Mouse (Mus musculus): Measurements from ENCODE around the gene Chmp6.

The Chmp6 gene

DNA sequence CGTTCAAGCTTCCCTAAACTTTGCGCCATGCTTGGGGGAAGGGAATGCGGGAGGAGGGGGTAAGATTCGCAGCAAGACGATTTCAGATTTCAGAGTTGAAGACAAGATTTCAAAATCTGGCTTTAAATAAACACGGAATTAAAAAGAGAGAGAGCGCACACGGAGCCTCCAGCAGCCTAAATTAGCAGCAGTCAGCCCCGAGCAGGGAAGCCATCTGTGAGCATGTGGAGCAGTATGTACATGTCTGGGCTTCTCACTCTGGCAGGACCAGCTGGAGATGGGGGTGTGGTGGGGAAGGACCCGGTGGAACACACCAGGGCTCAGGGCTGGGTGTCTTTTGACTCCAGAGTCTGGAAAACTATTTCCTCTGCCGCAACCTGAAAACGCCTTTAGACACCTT is 24.0 kb downstream of the Chmp6 start:
- peak; percentile 62 for DNase-seq (ENCODE audit: low read depth, low spot score)

DNA sequence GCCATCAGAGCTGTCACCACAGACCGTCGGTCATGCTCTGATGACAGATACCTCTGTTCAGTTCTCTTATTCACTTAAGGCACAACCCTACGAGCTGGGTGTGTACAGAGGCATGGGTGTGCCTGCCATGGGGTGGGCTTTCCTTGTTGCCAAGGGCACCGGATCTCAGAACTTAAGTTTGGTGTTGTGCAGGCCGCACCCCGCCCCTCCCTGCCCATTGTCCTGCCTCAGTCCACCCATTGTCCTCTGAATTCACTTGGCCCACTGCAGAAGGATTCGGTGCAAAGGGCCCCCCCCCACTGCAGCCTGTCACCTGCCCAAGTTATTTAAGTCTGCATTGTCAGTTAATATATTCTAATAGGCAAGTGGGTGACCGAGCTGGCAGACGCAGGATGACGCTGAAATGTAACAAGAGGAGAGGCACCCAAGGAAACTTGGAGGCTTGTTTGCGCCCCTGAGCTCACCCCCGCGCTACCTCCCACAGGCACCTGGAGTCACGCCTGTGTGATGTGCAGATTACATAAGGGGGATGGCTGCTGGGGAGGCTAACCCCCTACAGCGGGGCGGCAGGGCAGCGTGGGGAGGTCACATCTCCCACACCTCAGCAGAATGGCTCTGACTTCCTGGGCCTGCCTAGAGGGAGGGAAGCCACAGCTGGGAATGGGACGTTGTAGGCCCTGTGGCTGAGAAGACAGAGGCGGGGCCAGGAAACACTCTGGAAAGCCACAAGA is 24.7 kb downstream of the Chmp6 start:
- DNase-seq (ENCODE audit: low read depth, low spot score): peak; percentile 67

DNA sequence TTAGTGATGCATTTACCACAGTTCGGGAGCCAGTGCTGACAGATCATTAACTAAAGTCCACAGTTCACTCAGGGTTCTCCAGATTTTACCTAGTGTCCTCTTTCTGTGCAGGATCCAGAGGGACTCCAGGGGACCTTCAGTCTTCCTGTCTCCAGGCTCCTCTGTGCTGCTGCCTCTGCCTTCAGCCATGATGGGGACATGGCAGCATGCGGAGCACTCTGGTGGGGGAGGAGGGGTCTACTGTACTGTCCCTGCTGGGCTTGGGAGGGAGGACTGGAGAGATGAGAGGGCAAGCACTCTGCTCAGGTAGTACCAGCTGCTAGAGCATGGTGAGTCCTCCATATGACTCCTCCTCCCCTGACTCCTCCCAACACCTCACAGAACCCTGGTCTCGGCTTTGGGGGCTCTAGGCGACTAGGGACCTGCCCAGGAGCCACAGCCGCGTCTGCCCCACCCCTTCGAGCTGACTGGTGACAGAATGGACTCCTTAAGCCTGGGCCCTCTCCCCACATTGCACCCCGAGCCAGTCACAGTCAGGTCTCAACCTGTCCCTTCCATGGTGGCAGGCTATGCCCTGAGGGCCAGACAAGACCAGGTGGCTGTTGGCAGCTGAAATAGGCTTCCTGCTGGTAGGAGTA is 26.0 kb downstream of the Chmp6 start:
- no peak for DNase-seq (ENCODE audit: low read depth, low spot score)

DNA sequence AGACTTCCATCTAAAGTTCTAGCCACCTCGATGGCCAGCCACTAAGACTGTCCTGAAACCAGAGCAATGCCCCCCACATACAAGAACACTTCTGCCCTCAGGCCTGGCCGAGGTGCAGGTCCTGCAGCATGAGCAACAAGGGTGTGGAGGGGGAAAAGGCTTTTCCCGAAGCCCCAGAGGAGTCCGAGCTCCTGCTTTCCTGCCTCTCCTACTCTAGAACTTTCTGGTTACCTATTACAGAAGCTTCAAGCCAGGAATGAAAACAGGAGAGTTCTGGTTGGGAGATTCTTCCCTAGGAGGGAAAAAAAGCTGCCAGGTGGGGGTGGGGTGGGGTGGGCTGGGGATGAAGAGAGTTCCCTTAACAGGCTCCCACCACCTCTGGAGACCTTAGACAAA is 26.5 kb downstream of the Chmp6 start:
- no peak for DNase-seq (ENCODE audit: low read depth, low spot score)

DNA sequence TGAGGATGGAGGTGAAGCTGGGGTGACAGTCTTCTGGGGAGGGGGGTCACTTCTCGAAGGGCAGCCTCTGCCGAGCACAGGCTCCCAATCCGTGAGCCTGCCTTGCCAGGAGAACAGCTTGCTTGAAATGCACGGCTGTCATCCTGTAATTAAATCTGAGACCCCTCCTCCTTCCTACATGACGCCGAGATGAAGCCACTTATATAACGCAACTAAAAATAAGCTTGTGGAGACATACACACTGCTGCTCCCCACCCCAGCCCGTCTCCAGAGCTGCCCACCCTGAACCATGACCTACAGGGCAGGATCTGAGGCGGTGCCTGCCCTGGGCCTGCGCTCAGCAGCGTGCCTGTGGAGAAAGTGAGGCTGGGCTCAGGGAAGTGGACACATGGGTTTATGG is 26.9 kb downstream of the Chmp6 start:
- DNase-seq (ENCODE audit: low read depth, low spot score): no peak

DNA sequence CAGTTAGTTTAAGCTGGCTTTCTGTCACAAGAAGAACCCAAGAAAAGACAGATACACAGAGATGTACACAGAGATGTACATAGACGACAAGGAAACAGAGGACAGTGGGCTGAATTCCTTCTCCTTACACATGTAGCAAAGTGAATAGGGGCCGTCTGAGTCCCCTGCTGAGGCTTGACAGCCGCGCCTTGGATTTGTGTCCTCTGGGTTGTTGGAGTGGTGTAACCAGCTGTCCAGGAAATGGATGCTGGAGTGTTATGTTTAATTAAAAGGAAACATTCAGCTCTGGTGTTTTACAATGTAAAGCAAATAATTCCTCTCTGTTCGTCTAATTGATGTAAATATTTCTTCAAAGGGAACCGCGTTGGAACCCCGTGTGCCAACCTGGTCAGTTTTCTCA is 28.6 kb downstream of the Chmp6 start:
- DNase-seq (ENCODE audit: low read depth, low spot score): no peak

DNA sequence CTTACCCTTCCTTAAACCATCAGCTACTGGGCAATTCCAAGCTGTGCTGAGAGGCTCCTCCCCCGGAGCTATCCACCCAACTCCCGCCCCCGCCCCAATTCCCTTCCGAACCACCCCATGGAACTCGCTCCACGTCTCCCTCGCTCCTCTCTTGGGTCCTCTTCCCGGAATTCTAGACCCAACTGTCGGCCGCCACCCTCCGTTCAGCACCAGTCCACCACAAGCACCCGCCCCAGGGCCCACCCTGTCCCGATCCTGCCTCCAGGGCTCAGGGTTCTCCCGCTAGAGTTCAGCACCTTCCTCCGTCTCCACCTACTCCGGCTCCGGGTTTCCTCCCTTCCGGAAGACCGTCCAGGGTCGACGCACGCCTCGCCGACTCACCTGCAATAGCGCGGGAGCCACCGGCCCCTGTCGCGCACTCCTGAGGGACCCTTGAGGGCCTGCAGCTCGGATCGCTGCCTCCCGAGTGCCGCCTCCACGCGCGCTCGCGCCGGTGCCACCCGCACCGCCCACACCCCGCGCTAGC is 29.0 kb downstream of the Chmp6 start:
- DNase-seq (ENCODE audit: low read depth, low spot score): peak; percentile 89

DNA sequence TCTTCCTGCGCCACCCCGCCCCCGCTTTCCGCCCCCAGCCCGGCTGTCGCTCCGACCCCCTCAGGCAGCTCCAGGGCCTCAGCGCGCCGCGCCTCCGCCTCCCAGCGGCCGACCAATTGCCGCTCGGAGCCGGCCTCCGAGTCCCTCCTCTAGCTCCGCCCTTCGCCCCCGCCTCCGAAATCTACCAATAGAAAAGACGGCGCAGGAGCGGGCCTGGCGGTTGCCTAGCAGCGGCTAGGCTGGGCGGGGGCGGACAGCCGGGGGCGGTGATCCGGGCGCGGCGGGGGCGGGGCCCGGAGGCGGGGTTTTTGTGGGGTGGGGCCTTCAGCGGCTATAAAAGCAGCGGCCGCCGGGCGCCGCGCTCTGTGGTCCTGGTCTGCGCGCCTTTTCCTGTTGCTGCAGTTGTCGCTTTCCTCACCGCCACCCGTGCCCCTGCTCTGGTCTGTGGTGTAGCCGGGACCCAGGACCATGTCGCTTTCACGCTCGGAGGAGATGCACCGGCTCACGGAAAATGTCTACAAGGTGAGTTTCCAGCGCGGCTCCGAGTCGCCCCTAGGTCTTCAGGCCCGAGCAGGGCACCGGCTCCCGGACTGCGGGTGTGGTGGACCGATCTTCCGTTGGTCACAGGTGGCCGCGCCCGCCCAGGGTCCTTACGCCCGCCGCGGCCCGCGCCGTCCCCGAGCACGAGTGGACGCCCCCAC is 29.6 kb downstream of the Chmp6 start, which contains the start of gene Baiap2:
Gene Baiap2 (plus strand): TSS at position 37 of the 701 bp plus-strand sequence.
- peak; percentile 98 for DNase-seq (ENCODE audit: low read depth, low spot score)

DNA sequence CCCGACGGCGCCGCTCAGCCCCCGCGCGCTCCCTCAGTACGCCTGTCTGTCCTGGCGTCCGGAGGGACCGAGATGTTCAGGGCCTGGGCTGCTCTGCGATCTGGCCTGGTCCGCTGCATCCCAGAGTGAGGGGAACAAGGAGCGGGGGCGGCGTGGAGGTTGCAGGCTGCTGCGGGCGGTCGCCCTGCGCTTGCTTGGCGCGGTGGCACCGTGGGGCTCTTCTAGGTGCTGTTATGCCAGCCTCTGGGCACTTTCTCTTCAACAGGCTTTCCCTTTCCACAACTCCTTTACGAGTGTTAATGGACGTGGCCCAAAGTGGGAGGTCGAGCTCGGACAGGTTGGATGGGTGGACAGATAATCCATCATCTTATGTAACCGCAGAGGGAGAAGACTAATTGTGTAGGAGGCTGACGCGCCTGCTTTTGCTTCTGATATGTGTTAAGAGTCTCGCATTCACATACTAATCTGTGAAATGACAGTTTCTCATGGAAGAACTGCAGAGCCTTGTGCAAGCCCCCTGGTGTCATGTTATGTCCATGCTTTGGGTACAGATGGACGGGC is 30.3 kb downstream of the Chmp6 start:
- DNase-seq (ENCODE audit: low read depth, low spot score): no peak

DNA sequence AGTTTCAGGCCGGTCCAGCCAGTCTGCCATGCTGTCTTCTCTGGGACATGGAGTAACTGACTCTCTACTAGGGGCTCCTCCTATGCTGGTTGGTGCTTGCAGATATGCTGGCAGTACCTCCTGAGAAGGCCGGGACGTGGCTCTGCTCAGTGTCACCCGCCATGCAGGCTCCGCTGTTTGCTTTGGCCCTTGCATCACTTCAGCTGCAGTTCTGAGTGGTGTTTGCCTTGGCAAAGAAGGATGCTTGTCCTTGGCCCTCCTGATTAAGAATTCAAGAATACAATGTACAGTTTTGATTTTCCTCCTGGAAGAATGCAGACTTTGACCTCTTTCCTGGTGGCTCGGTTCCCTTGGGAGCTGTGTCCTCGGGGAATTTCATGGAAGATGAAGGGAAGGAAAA is 32.1 kb downstream of the Chmp6 start:
- DNase-seq (ENCODE audit: low read depth, low spot score): no peak

DNA sequence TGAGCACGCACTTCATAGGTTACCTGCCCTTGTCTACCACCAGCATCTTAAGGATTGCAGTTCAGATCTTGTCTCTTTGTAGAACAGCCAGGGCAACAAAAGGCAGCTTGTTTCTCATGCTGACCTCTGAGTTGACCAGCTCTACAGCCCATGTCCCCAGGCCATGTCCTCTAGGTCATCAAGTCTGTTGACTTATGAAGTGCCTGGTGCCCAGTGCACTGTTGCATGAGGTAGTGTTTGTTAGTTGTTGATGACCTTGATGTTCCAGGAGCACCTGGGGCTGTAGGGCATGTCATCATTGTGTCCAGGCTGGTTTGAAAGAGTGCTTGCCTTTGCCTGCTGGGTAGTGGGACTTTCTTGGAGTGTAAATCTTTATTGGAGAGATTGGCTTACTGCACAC is 34.2 kb downstream of the Chmp6 start:
- no peak for DNase-seq (ENCODE audit: low read depth, low spot score)

DNA sequence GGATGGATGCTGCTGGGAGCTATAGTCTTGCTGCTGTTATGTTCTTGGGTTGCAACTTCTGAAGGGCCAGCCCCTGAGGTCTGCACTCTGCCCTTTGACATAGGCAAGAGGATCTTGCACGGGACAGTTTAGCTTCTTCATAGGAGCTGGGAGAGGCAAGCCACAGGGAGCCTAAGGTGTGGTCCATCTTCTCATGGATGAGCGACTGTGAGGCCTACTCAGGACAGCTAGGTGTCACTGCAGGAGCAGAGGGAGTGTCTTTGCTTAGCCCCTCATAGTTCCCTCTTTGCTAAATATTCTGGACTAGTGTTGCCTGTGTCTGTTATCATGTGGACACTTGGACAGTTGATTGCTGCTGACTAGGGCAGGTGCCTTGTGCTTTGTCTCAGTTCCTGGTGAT is 34.7 kb downstream of the Chmp6 start:
- peak; percentile 55 for DNase-seq (ENCODE audit: low read depth, low spot score)

DNA sequence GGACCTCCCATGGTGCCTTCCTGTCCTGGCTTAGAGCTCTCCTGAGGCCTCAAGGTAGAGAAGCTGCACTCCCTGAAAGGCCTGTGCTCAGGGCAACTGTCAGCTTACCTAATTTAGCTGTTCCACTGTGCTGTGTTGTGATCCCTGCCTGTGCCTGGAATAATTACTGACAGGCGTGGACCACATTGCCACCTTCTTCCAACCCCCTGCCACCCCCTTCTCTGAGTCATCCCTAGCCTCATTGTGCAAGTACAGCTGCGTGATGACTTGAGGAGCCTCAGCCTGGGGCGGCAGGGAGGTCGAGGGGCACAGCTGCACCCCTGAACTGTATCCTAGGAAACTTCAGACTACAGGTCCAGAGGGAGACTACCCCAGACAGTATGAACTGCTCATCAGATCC is 35.1 kb downstream of the Chmp6 start:
- DNase-seq (ENCODE audit: low read depth, low spot score): no peak

DNA sequence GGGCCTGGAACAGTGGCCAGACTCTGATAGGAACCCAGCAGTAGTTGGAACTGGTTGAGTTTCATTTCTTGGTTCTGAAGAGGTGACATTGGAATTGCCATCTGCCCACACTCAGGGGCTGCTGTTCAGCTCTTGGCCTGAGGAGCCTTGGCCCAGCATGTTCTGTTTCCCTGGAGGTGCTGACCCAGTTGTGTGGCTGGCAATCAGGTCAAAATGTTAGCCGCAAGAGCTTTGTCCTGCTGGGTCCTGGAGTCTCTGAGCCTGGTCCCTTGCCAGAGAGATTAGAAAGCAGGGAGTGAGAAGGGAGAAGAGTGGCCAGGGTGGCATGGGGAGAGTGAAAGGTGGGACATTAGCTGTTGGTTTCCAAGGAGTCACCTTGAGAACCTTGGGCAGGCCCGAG is 35.6 kb downstream of the Chmp6 start:
- no peak for DNase-seq (ENCODE audit: low read depth, low spot score)

DNA sequence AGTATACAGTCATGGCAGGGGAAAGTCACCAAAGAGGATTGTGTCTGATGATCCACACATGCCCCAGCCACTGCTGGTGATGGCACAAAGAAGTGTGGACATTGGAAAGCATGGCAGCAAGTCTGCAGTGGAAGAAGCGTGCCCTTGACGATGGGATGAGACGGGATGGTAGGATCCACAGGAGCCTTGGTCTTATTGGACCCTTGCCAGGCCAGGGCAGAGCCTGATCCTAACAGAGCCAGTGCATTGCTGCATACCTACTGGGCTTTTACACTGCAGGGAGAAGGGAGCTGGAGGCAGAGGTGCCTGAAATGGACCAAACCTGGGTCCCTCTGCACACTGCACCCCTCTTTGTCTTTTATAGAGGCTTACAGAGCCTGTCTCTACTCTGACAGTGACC is 37.3 kb downstream of the Chmp6 start:
- no peak for DNase-seq (ENCODE audit: low read depth, low spot score)

DNA sequence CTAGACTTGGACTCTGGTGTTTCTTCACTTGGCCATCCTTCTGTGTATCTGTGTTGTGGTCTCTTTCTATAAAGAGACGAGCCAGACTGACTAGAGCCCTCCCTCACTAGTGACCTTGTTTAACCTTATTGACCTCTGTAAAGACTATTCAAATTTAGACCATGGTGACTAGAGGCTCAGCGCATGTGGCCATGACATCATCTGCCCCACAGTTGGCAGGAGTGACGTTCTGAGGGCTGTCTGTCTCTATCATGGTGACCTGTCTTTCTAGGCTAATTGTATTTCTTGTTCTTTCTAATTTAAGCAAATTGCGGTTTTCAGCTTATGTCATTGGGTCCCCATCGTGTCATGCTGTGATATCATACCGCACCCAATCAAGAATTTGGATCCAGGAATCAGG is 38.1 kb downstream of the Chmp6 start:
- no peak for DNase-seq (ENCODE audit: low read depth, low spot score)

DNA sequence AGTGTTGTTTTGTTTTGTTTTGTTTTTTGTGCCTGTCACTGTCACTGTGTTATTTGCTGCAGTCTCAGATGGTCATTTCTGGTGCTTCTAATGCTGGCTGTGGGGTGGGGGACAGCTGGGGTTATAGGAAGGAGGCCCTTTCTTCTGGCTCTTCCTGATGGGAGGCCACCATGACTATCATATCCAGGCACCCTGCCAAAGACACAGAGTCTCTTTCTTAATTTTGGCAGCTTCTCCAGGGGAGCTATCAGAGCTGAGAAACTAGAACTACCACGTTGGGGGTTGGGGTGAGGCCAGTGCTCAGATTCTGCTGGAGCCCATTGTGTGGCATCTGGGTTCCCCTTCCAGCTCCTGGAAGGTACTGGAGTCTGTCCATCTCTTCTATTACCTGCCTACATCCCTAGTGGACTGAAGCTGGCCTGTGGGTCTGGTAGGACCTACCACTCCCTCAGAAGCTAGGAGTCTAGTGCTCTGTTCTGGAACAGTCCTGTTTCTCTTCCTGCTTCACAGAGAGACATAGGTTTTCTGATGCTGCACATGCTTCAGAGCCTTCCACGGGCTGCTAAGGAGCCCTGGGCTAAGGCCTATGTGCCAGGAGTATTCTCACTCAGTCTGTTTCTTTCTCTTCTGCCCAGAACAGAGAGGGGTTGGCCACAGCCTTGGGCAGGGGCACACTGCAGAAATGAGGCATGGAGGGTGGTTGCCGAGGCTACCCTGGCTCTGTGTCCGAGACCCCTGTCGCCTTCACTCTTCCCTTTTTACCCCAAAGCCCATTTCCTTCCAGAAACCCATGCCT is 39.4 kb downstream of the Chmp6 start:
- DNase-seq (ENCODE audit: low read depth, low spot score): no peak

DNA sequence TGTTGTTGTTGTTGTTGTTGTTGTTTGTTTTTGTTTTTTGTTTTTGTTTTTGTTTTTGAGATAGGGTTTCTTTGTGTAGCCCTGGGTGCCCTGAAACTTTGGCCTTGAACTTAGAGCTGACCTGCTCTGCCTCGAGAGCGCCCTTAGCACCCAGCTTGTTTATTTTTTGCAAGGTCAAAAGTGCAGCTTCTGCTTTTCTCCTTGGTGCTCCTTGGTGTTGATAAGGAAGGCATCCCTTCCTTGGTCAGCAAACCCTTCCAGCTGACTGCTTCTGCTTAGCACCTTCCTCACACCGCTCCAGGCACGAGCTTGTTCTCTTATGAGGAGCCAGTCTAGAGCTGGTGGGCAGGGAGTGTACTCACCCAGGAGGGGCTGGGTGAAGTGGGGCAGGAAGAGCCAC is 41.0 kb downstream of the Chmp6 start:
- DNase-seq (ENCODE audit: low read depth, low spot score): no peak

DNA sequence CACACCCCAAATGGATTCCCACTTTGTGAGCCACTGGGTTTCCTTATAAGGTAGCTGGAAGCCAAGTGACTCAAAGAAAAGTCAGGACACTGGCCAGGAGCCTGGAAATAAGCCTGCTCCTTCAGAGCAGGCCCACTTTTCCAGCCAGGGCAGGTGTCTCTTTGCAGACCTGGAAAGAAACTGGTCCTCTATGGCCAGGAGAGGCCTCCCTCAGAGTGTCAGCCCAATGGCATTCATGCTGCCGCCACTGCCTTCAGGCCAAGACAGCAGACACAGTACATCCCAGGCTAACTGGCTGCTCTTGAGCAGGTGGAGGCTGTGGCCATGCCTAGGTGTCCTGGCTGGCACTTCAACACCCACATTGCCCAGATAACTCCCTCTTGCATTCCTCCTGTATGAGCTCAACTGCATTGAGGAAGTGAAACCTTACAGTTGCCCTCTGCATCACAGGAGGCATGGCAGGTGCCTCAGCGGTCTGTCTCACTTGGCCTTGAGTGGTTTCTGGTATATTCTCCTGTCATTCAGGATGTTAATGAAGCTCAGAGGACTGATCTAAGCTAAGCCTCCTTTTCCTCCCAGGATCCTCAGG is 41.6 kb downstream of the Chmp6 start:
- DNase-seq (ENCODE audit: low read depth, low spot score): no peak

DNA sequence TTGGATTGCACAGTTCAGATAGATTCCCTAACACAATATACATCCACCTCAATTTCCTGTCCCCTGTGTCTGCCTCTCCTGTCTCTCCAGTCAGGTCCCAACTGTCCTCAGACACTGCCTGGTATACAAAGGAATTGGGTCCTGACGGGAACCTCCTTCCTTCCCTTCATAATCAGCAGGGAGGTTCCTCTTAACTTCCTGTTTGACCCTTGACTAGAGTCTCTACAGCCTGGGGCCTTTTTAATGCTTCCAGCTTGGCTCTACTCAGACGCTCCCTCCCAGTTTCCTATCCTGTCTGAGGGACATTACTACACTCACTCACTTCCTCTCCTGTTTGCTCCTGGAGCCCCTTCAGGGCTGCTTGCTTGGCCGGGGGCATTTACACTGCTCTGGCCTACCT is 42.2 kb downstream of the Chmp6 start:
- DNase-seq (ENCODE audit: low read depth, low spot score): peak; percentile 44

DNA sequence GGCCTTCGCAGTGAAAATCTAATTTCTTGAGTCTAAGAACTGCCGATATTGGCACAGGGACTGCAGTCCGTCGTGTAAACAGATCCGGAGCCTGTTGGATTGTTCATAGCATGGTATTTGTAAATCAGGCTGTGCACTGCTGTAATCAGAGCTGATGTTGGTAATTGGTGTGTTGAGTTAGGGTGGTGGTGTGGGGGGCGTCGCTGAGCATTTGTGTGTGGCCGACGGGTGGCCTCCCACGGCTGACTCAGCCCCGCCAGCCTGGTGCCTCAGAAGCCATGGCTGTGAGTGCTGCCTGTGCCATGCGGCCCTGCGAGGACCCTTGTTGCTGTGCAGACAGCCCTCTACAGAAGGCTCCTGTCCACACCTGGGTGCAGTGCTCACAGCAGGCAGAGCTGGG is 43.3 kb downstream of the Chmp6 start:
- DNase-seq (ENCODE audit: low read depth, low spot score): no peak
